Mouse (Mus musculus): ENCODE measurements at regions not wholly inside any gene's neighbourhood (a gene's known extent, or its start where the extent isn't known, plus 50 kb on each side); places are given as distances from the start of the nearest gene placed in this dataset.

DNA sequence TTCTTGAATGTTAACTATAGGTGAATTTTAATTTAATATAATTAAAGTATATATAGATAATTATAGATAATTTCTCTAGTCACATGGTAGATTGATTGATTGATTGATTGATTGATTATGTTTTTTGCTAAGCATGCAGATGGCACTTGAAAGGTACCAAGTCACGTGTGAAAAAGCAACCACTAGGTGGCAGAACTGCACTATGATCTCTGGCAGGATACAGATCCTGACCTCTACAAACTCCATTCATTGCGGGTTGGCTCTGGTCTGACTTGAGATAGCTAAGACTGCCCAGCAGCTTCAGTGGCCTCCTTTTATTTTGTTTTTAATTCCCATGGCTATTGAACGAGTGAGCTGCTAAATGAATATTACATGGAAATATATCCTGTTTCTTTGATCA is 229.7 kb upstream of the Grm3 start:
- in situ Hi-C loops (cut with MseI, MboI) = loop anchor here (10.0 to 25.0 kb wide), 2 partner anchors 680 to 683 kb away; no protein-coding TSS in a partner anchor

DNA sequence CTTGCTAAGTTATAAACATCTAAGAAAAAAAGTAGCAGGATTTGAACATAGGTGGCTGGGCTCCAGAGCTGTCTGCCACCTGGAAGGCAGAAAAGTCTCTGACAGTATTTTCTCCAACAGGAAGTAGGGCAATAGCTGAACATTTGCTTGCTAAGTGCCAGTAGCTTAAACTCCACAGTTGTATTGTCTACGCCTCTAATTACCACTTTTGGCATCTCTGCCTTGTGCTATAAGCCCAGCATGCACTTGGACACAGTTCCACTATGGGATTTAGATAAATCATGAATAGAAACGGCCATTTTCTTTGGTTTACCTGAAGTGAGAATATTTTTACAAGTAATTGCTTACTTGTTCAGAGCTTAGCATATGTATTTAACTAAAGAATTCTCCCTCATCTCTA is 213.8 kb upstream of the Grm3 start:
- in situ Hi-C loops (cut with MseI, MboI) = no loop called here

DNA sequence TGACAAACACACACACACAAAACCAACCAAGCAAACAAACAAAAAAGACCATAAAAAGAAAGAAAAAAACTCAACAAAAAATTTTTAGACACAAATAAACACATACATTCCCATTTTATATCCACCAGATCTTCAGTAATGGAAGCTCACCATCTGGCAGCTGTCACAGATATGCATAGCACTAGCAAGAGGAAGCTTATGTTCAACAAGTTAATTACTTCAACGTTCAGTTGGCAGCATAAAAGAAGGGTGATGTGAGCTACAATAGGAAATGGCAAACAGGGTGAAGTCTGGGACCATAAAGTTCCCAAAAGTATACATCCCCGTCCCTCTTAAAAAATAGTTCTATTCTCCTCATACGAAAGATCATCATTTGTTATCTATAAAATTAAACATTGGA is 188.0 kb upstream of the Grm3 start:
- in situ Hi-C loops (cut with MseI, MboI) = no loop called here

DNA sequence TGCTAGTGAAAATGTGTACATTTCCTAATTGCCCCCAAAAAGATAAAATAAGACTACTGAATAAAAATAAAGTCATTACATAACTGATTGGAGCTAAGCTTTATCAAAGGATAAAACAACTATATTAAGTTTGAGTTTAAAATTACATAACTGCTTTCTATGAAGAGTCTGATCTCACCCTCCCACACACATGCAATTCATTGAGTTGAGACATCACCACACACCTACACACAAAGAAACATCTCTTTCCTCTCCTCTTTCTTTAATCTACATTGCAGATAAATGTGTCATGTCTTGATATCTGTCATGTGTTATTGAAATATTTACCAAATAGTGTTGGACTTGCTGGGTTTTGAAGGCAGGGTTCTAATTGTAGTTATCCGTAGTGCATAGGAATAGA is 186.8 kb upstream of the Grm3 start:
- in situ Hi-C loops (cut with MseI, MboI) = no loop called here

DNA sequence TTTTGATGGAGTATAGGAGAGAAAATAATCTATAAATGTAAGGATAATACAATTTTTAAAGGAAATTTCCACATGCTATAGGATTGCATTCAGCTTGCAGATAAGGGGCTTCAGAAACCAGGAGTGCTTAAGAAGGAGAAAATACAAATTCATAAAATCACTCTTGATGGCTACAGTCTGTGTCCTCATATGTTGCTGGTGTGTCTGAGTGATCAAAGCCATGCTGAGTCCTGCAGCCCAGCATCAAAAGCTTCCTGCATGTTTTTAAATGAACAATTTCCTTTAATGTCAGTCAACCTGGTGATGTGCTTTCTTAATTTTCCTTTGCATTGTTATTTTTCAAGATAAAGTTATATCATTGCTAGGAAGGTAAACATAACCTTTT is 186.1 kb upstream of the Grm3 start:
- in situ Hi-C loops (cut with MseI, MboI) = no loop called here

DNA sequence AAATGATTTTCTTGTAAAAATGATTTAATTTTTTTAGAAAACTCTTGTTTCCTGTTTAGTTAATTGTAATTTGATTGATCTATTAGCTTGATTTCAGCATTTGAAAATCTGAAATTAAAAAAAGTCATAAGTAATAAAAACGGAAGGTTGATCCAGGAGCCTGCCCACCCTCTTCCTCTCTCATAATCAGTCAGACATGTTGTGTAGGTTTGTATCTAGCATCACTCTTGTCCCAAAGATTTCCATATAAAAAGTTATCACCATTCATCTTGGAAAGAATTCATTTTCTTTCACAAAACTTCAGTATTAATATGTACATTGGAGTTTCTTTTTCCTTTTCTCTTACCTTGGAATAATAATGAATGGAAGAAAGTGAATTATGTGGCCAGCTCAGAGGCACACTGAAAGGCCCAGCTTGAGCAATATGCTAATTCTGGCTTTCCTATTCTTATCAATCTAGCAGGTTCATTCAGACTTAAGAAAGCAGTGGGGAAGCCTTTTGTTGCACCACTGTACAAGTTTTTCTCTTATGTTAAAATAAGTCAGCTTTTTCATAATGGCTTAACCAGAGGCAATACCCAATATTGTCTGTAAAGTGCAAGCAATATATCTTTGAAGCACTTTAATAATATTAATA is 185.6 kb upstream of the Grm3 start:
- in situ Hi-C loops (cut with MseI, MboI) = no loop called here

DNA sequence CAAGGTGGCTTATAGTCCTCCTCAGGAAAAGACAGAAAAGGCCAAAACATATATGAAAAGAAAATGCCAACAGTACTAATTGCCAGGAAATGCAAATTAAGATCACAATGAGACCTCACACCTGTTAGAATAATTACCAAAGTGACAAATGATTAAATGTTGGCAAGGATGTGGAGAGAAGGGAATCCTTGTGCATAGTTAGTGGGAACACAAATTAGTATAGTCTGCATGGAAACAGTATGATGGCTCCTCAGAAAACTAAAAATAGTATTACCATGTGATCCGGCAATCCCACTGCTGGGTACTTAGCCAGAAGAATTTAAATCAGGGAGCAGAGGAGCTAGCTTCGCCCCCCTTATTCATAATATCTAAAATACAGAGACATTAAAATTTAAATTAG is 170.3 kb upstream of the Grm3 start:
- in situ Hi-C loops (cut with MseI, MboI) = no loop called here

DNA sequence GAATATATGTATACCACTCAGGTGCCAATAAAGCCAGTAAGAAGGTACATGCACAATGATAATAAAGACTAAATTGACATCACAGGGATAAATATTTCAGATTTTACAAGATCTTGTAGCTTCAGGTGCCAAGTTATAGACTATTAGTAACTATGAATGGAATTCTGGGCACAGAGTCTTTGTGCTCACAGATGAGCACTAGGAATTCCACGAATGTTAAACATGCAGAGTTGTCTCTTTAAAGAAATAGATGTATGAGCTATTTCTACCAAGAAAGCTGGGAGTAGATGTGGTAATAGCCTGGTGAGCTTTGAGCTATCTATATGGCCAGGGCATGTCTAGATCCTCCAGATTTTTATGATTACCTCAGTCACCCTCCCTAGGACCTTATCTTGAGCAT is 153.1 kb upstream of the Grm3 start:
- in situ Hi-C loops (cut with MseI, MboI) = no loop called here

DNA sequence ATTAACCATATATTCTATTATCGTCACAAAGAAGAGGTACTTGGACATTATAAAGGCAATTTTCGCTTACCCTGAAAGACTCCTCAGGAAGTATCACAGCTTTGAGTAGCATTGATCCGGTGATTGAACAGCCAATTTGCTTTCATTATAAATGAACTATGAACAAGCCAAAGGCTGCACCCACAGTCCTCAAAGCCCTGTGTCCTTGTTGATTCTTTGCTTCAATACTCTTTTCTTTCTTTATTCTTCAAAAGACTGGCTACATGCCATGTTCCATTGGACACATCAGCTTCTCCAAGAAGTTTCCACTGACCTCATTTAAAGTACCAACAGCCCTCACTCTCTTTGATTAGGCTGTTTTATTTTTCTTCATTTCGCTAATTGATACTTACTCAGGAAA is 144.1 kb upstream of the Grm3 start:
- in situ Hi-C loops (cut with MseI, MboI) = no loop called here

DNA sequence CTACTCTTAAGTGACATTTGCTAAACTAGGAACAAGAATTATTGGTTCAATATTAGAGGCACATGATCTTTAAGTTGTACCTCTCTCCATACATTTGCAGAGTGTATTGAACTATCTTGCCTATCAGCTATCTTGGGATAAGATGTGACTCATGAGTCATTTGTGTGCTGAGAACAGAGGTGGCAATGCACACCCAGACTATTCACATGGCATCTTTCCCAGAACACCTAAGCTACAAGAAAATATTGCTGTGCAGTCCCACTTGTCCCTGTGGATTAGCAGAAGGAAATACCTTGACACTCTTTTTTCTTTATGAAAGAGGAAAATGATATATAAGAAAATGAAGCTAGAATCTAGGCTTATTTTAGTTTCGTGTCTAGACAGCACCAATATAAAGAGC is 104.8 kb upstream of the Grm3 start:
- in situ Hi-C loops (cut with MseI, MboI) = no loop called here

DNA sequence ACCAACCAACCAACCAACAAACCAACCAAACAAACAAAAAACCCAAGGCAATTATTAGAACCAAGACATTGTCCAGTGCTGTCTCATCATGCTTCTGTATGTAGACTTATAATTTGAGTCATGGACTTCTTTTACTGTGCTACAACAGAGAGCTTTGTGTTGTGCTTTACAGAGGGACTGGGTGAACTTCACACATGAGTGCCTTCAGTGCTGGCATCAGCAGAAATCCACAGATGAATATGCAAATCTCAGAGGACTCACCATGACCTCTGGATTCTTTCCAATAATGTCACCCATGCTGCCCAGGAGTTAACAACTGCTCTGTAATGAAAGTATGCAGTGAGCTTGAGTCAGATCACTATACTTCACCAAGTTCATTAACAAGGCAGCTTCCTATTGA is 76.7 kb upstream of the Grm3 start:
- in situ Hi-C loops (cut with MseI, MboI) = no loop called here

DNA sequence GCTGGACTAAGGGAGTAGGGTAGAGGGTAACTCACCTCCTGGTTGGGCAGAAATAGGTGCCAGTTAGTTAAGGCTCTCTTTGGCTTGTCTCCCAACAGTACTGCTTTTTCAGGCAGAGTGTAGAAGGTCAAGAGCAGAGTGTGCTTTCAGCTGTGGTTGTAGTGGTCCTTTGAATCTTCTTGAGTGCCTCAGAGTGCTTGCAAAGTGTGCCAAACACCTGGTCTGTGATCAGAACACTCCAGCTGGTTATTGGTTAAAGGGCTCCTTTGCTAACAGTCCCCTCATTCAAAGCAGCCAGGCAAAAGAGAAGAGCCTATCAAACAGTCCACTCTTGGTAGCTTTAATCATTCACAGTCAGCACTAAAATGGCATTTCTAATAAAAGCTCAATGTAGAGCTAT is 56.1 kb upstream of the Grm3 start:
- in situ Hi-C loops (cut with MseI, MboI) = no loop called here

All from mouse trophoblast stem cell (cell line).